Mouse (Mus musculus): ENCODE data around the gene Gm8279. TPM values are rescaled to one million over a fixed set of nuclear protein-coding genes. Genes with fewer than 3 reads are reported as not detected.

The Gm8279 gene
- polyA plus RNA-seq (2014; fragmentation: Illumina TruSeq; extraction: RNeasy Lipid Tissue Mini Kit (QIAGEN cat#74804); ENCODE audit: low read depth, low replicate concordance) = not detected

DNA sequence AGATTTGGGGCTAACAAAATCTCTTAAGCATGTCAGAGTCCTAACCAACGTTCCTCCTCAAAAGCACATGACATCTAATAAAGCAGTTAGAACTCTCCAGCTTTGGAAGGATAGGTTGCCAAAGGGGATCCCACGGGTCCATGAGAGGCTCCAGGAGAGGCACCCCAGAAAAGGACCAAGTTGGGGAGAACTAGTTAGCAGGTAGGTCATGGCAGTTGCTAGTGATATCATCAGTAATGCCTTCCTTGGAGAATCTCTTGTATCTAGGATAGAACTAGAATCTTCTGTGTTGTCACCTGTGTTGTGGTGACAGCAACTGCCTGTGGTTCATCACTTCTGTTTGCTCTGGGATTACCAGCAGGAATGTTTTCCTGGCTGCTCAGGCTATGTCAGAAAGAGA lies at the start of gene Gm8279:
TSS of gene Gm8279 (plus strand) at position 301 of the 400 bp plus-strand sequence.

DNA sequence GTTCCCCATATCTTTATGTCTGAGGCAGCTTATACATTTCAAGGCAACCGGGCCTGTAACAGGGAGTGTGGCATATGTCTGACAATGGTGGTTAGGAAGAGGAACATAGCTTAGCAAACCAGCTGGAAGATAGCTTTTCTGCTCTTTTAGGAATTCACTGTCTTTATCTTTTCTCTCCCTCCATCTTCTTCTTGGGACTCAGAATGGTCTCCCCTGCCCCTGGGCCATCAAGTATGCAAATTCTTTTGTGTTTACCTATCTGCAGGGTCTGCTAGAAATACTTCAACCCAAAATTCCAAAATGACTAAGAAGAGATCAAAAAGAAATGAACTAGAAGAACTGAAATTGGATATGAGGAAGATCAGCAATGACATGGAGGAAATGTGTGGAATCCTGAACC lies 32.9 kb downstream of the Gm8279 start, which contains the start of gene Gm3317:
TSS of gene Gm3317 (plus strand) at position 301 of the 400 bp plus-strand sequence.

DNA sequence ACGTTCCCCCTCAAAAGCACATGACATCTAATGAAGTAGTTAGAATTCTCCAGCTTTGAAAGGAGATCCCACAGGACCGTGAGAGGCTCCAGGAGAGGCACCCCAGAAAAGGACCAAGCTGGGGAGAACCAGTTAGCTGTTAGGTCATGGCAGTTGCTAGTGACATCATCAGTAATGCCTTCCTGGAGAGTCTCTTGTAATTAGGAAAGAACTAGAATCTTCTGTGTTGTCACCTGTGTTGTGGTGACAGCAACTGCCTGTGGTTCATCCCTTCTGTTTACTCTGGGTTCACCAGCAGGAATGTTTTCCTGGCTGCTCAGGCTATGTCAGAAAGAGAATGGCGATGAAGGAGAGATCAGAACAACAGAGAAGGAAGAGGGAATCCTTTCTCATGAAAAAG lies 54.2 kb downstream of the Gm8279 start, which contains the start of gene Gm8271:
TSS of gene Gm8271 (plus strand) at position 301 of the 400 bp plus-strand sequence.

Other genes with a start within 250 kb of the Gm8279 start
- gene Gm3278, start 239.1 kb upstream of the Gm8279 start, polyA plus RNA-seq (2014; fragmentation: Illumina TruSeq; extraction: RNeasy Lipid Tissue Mini Kit (QIAGEN cat#74804); ENCODE audit: low read depth, low replicate concordance) = not detected
- not detected for gene Gm8297, start 147.6 kb upstream of the Gm8279 start, polyA plus RNA-seq (2014; fragmentation: Illumina TruSeq; extraction: RNeasy Lipid Tissue Mini Kit (QIAGEN cat#74804); ENCODE audit: low read depth, low replicate concordance)
- not detected for gene Gm3298, start 115.6 kb upstream of the Gm8279 start, polyA plus RNA-seq (2014; fragmentation: Illumina TruSeq; extraction: RNeasy Lipid Tissue Mini Kit (QIAGEN cat#74804); ENCODE audit: low read depth, low replicate concordance)
- gene 4930555G01Rik, start 80.9 kb upstream of the Gm8279 start, polyA plus RNA-seq (2014; fragmentation: Illumina TruSeq; extraction: RNeasy Lipid Tissue Mini Kit (QIAGEN cat#74804); ENCODE audit: low read depth, low replicate concordance) = not detected
- 0.50 TPM for gene Gm8281, start 60.5 kb upstream of the Gm8279 start, polyA plus RNA-seq (2014; fragmentation: Illumina TruSeq; extraction: RNeasy Lipid Tissue Mini Kit (QIAGEN cat#74804); ENCODE audit: low read depth, low replicate concordance)
- not detected for gene Gm3317, start 33.0 kb downstream of the Gm8279 start, polyA plus RNA-seq (2014; fragmentation: Illumina TruSeq; extraction: RNeasy Lipid Tissue Mini Kit (QIAGEN cat#74804); ENCODE audit: low read depth, low replicate concordance)
- not detected for gene Gm8271, start 54.3 kb downstream of the Gm8279 start, polyA plus RNA-seq (2014; fragmentation: Illumina TruSeq; extraction: RNeasy Lipid Tissue Mini Kit (QIAGEN cat#74804); ENCODE audit: low read depth, low replicate concordance)
- not detected for gene Gm3526, start 129.1 kb downstream of the Gm8279 start, polyA plus RNA-seq (2014; fragmentation: Illumina TruSeq; extraction: RNeasy Lipid Tissue Mini Kit (QIAGEN cat#74804); ENCODE audit: low read depth, low replicate concordance)
- gene Gm3542, start 203.4 kb downstream of the Gm8279 start, polyA plus RNA-seq (2014; fragmentation: Illumina TruSeq; extraction: RNeasy Lipid Tissue Mini Kit (QIAGEN cat#74804); ENCODE audit: low read depth, low replicate concordance) = not detected